8 mouse cellular contexts compared by ENCODE assay signal in the genomic region with DNA sequence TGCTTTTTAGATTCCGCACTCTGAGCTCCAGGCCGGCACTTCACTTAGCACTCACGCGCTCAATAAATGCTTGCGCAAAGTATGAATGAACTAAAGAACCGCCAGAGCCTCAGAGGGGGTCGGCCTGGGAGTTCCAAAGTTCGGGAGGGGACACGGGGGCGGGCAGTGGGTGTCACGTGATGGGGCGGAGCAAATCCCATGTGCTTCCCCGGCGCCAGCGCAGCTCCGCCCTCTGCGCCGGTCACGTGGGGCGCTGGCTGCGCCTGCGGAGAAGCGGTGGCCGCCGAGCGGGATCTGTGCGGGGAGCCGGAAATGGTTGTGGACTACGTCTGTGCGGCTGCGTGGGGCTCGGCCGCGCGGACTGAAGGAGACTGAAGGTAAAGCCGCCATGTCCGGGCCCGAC. TPM values are rescaled to one million over a fixed set of nuclear protein-coding genes. Genes with fewer than 3 reads are reported as not detected.
A peak's percentile ranks its signal among the peaks of the same experiment; 100 is the strongest.
DNase-seq lines count a peak whose midpoint lies in the region; ATAC-seq lines count a peak whose summit lies in the region.

No protein-coding gene starts in this region.

- H3K4me1 ChIP-seq in hindbrain, embryonic 12.5 days, result peaks cover 19% of the 10 kb centered on the region

- H3K4me2 ChIP-seq in hindbrain, embryonic 12.5 days (replicated peaks), result peak overlapping the region; percentile 98

- peaks cover 23% of the 10 kb centered on the region for H3K36me3 ChIP-seq in hindbrain, embryonic 12.5 days

- 0% methylated on average over 36 of the region's 38 CpGs for WGBS in hindbrain, embryonic 12.5 days

- H3K27me3 ChIP-seq in hindbrain, embryonic 12.5 days, result no peaks in the 10 kb centered on the region

- ATAC-seq in hindbrain, embryonic 12.5 days (ENCODE audit: low FRiP score), result peak; percentile 96

- H3K9ac ChIP-seq in hindbrain, embryonic 12.5 days, result peak overlapping the region; percentile 99

- no peaks in the 10 kb centered on the region for H3K9me3 ChIP-seq in hindbrain, embryonic 12.5 days (replicated peaks)

- DNase-seq in Muller cell, postnatal 12 days (ENCODE audit: inconsistent ontology term), result peak; percentile 96
- peak; percentile 97 for DNase-seq in cerebellum, adult 9-11 months
- DNase-seq in frontal cortex, postnatal 10 days (ENCODE audit: low spot score in 2 of 2), result peak; percentile 93 to 96
- peak; percentile 94 to 97 for DNase-seq in layer of hippocampus, postnatal 14 days (ENCODE audit: low spot score in 2 of 2)
- peak; percentile 96 for DNase-seq in lung, postnatal 14 days
- DNase-seq in retina, adult 2 months (ENCODE audit: low read depth, low spot score), result peak; percentile 79
- DNase-seq in thymus, postnatal 36 days, result peak; percentile 96

- H3K4me3 ChIP-seq in hindbrain, embryonic 12.5 days, result peak overlapping the region; percentile 86

- peak overlapping the region; percentile 97 for H3K27ac ChIP-seq in hindbrain, embryonic 12.5 days

RNA-seq across cellular contexts. Expression of gene Eif4g1, which starts 4.4 kb away (rescaled TPM):
- 197 and 200 TPM in 2 replicates for polyA plus RNA-seq in hindbrain, embryonic 12.5 days (2016; fragmentation: Nextera tagmentation; extraction: Ambion mirVana)
- 100 to 1,000 TPM; 336 to 340 TPM for total RNA-seq in layer of hippocampus, postnatal 14 days (2021)

RNA-seq across cellular contexts. Expression of gene Fam131a, which starts 20.5 kb away (rescaled TPM):
- 19.4 and 19.8 TPM in 2 replicates for polyA plus RNA-seq in hindbrain, embryonic 12.5 days (2016; fragmentation: Nextera tagmentation; extraction: Ambion mirVana)
- 100 to 1,000 TPM; 432 to 446 TPM for total RNA-seq in layer of hippocampus, postnatal 14 days (2021)

RNA-seq across cellular contexts. Expression of gene Psmd2, which starts 21.0 kb away (rescaled TPM):
- 397 and 411 TPM in 2 replicates for polyA plus RNA-seq in hindbrain, embryonic 12.5 days (2016; fragmentation: Nextera tagmentation; extraction: Ambion mirVana)
- 100 to 1,000 TPM; 239 to 245 TPM for total RNA-seq in layer of hippocampus, postnatal 14 days (2021)

RNA-seq across cellular contexts. Expression of gene Ece2, which starts 42.9 kb away (rescaled TPM):
- 7.7 and 10.2 TPM in 2 replicates for polyA plus RNA-seq in hindbrain, embryonic 12.5 days (2016; fragmentation: Nextera tagmentation; extraction: Ambion mirVana)
- 10 to 100 TPM; 27.2 to 30.8 TPM for total RNA-seq in layer of hippocampus, postnatal 14 days (2021)

RNA-seq across cellular contexts. Expression of gene Polr2h, which starts 45.0 kb away (rescaled TPM):
- 68.6 and 80.7 TPM in 2 replicates for polyA plus RNA-seq in hindbrain, embryonic 12.5 days (2016; fragmentation: Nextera tagmentation; extraction: Ambion mirVana)
- total RNA-seq in layer of hippocampus, postnatal 14 days (2021), result 10 to 100 TPM; 22.4 to 25.7 TPM

Comparison
In these comparisons a context has a peak if more than half of its experiments do, and no peak if none do; other contexts are left out.
1. Peak in every context shown above with its lines: DNase-seq, ATAC-seq, H3K4me3 ChIP-seq and H3K27ac ChIP-seq.